Mouse (Mus musculus): Measurements from ENCODE around the gene Pdcd1lg2.
A peak's percentile ranks its signal among the peaks of the same experiment; 100 is the strongest.

DNA sequence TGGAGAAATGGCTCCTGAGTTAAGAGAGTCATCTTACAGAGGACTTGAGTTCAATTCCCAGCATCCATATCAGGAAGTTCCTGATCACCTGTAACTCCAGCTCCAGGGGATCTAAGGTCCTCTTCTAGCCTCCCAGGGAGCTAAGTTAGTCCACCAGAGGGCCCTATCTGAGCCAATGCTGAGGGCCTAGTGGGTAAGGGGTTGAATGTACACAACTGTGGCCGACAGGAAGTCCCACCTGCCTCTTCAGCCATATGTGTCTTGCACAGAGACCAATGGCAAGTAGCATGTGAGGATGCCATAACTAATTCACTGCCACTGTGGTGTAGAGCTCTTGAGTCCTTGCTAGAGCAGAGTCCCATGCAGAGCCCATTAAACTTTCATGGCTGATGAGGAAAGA is 44.4 kb downstream of the Pdcd1lg2 start:
- TF ChIP-seq CTCF (IDR thresholded peaks at IDR 0.05; ENCODE audit: low read depth) (peak; percentile 5; the same call in 1 of the 2 replicates), EP300 (optimal IDR thresholded peaks at IDR 0.05) (no peak)

Measured in stomach, postnatal 0 days (tissue).